Mouse (Mus musculus): ENCODE measurements around the gene Camsap3. TPM values are rescaled to one million over a fixed set of nuclear protein-coding genes. Genes with fewer than 3 reads are reported as not detected.

Gene Camsap3
- polyA plus RNA-seq, 1 experiment from 2014 or later, result 22.9 TPM

DNA sequence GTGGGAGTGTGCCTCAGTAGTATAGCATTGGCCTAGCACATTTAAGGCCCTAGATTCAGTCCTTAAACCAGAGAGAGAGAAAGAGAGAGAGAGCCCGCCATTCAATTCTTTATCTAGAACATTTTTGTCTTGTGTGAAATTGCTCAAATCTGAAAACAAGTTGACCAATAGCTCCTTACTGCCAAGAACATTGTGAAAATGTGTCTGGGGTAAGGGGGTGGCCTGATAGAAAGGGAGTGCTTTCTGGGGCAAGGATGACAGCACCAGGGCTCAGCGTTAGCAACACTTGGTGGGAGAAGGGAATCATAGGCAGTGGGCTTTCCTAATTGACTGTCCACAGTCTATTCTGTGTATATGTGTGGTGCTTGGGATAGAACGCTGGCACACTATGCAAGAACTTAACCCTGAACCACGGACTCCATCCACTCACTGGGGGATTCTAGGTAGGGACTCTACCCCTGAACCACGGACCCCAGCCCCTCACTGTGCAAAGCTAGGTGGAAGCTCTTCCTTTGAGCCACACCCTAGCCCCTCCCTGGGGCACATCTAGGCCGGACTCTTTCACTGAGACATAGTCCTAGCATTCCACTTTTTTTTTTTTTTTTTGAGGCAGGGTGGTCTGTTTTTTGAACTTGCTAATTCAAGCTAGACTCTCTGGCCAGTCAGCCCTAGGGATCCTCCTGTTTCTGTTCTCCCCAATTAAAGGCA lies 59.9 kb downstream of the Camsap3 start:
- no peak overlapping the region for H3K4me2 ChIP-seq (replicated peaks)
- WGBS, result 81% methylated on average over 6 of the region's 6 CpGs
- ATAC-seq (ENCODE audit: low FRiP score, low read depth), result no peak

DNA sequence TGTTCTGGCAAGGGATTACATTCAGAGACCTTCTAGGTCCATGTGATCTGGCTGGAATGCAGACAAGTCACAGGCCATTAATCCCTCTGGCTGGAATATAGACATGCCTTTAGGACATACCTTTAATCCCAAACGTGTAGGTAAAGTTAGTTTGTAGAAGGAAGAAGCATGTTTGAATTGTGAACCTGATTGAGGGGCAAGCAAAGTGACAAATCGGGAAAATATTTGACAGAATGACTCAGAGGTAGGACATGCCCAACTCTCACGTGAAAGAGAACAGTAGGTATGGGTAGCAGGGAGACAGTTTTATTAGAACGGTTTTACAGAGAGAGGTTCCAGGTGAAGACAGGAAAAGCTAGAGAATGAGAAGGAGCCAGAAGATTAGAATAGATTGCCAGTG lies 60.5 kb downstream of the Camsap3 start:
- Histone ChIP-seq H3K9ac (replicated peaks) (no peak overlapping the region), H3K27me3 (no peaks in the 10 kb centered on the region), H3K9me3 (no peaks in the 10 kb centered on the region), H3K27ac (replicated peaks) (no peak overlapping the region), H3K4me1 (no peaks in the 10 kb centered on the region), H3K4me3 (no peak overlapping the region), H3K36me3 (no peaks in the 10 kb centered on the region), H3K4me2 (replicated peaks) (no peak overlapping the region)
- no peak for ATAC-seq (ENCODE audit: low FRiP score, low read depth)
- WGBS, result 77% methylated on average over 4 of the region's 4 CpGs

More for the DNA sequence above, 59.9 kb downstream of the Camsap3 start:
- Histone ChIP-seq H3K4me3 (no peak overlapping the region), H3K9ac (replicated peaks) (no peak overlapping the region), H3K9me3 (no peaks in the 10 kb centered on the region), H3K27me3 (no peaks in the 10 kb centered on the region), H3K36me3 (no peaks in the 10 kb centered on the region), H3K4me1 (no peaks in the 10 kb centered on the region), H3K27ac (replicated peaks) (no peak overlapping the region)

DNA sequence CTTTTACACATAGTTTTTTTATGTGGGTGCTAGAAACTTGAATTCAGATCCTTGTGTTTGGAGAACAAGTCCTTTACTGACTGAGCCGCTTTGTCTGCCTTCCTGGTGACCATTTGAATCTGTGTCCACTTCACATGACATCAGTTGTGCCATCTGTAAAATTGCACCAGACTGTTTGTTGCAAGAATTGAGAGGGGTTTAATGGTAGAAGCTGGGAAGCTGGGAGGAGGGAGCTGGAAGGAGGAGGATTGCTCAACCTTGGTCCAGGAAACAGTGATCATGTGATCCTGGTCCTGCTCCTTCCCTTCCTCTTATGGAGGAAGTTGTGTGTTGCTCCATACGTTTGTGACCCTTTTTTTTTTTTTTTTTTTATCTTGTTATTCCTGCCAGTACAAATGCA lies 61.2 kb downstream of the Camsap3 start:
- H3K4me3 ChIP-seq, result no peak overlapping the region
- no peaks in the 10 kb centered on the region for H3K9me3 ChIP-seq
- H3K4me2 ChIP-seq (replicated peaks), result no peak overlapping the region
- WGBS, result 73% methylated on average over 2 of the region's 2 CpGs
- no peaks in the 10 kb centered on the region for H3K36me3 ChIP-seq
- H3K27me3 ChIP-seq, result no peaks in the 10 kb centered on the region
- no peak overlapping the region for H3K27ac ChIP-seq (replicated peaks)
- ATAC-seq (ENCODE audit: low FRiP score, low read depth), result no peak
- no peak overlapping the region for H3K9ac ChIP-seq (replicated peaks)
- H3K4me1 ChIP-seq, result no peaks in the 10 kb centered on the region

DNA sequence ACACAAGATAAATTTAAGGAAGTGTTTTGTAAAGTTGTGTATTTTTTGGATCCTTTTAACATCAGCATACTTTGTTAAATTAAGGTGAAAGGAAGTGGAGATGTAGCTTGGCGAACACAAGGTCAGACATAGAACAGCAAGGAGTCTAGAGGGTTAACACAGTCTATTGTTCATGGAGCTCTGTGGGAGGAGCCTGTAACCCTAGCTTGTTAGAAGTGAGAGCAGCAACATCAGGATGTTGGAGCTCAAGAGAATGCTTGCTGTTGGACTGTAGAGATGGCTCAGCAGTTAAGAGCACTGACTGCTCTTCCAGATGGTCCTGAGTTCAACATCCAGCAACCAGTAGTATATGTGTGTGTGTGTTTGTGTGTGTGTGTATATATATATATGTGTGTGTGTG lies 61.9 kb downstream of the Camsap3 start:
- no peak for ATAC-seq (ENCODE audit: low FRiP score, low read depth)
- Histone ChIP-seq H3K36me3 (no peaks in the 10 kb centered on the region), H3K4me1 (no peaks in the 10 kb centered on the region), H3K27me3 (no peaks in the 10 kb centered on the region), H3K9ac (replicated peaks) (no peak overlapping the region), H3K4me3 (no peak overlapping the region), H3K27ac (replicated peaks) (no peak overlapping the region), H3K9me3 (no peaks in the 10 kb centered on the region), H3K4me2 (replicated peaks) (no peak overlapping the region)
- 36% methylated on average over 1 of the region's 1 CpGs for WGBS

DNA sequence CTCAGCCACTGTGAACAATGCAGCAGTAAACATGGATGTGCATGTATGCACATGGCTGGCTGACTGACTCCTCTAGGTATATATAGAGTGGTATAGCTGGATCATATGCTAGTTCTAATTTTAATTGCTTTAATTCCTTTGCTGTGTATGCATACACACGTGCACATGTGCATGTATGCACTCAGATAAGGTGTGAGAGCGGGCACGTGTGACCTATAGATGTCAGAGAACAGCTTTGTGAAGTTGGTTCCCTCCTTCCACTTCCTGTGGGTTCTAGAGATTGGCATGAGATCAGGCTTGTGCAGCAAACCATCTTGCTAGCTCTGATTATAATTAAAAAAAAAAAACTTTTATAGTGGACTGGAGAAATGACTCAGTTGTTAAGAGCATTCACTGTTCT lies 65.8 kb downstream of the Camsap3 start:
- Histone ChIP-seq H3K36me3 (no peaks in the 10 kb centered on the region), H3K4me1 (peaks cover 8% of the 10 kb centered on the region), H3K27me3 (no peaks in the 10 kb centered on the region), H3K4me3 (no peak overlapping the region), H3K27ac (replicated peaks) (no peak overlapping the region), H3K9me3 (no peaks in the 10 kb centered on the region), H3K9ac (replicated peaks) (no peak overlapping the region), H3K4me2 (replicated peaks) (no peak overlapping the region)
- 68% methylated on average over 3 of the region's 3 CpGs for WGBS
- no peak for ATAC-seq (ENCODE audit: low FRiP score, low read depth)

DNA sequence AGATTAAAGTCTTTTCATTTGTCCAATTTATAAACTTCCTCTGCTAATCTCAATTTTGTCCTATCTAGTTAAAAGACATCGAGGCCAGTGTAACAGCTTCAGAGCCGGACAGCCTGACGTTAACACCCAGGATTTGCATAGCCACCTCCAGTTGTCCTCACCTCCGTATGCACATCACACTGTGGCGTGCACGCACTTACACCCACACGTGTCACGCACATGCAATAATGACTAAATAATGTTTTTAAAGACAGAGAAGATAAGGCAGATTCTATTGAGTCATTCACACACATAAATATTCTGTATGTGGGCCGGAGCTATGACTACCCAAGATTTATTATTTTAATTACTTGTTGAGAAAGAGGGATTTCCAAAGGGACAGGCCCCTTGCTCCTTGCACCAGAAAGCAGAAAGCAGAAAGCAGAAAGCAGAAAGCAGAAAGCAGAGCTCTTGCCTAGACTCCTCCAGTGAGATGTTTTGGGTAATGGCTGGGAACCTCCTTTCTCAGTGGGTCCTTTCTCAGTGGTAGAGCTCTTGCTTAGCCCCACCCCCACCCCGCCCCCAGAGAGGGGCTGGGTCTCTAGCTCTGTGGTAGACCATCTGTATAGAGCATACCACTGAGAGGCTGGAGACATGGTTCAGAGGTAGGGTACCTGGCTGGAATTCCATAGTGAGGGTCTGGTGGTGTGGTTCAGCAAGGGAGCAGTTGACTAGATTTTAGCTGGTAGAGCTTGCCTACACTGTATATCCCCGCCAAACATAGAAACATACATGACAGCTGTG lies 67.8 kb downstream of the Camsap3 start:
- no peaks in the 10 kb centered on the region for H3K27me3 ChIP-seq
- no peak overlapping the region for H3K9ac ChIP-seq (replicated peaks)
- no peaks in the 10 kb centered on the region for H3K36me3 ChIP-seq
- 77% methylated on average over 11 of the region's 11 CpGs for WGBS
- no peak overlapping the region for H3K4me2 ChIP-seq (replicated peaks)
- H3K27ac ChIP-seq (replicated peaks), result no peak overlapping the region
- no peak for ATAC-seq (ENCODE audit: low FRiP score, low read depth)
- no peak overlapping the region for H3K4me3 ChIP-seq
- H3K4me1 ChIP-seq, result peaks cover 8% of the 10 kb centered on the region
- no peaks in the 10 kb centered on the region for H3K9me3 ChIP-seq

DNA sequence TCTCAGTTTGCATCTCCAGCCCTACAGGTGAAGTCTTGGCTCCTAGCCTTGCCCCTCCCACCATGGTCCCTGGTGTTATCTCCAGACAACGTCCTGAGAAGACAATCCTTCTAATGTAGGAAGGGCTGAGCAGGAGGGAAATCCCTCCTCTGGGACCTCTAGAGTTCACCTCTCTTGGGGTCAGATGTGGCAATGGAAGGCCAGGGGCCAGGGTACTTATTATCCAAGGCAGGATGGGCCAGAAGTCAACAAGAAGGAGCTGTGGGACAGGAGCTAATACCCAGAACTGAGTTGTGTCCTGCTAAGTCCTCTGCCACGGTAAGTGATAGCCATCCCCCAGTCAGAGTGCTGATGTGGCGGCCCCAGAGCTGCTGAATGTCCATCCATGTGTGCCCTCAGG lies 68.4 kb downstream of the Camsap3 start, which contains the start of gene Retn:
Gene Retn (plus strand): TSS at position 245 of the 400 bp plus-strand sequence.
- H3K9me3 ChIP-seq, result no peaks in the 10 kb centered on the region
- H3K36me3 ChIP-seq, result no peaks in the 10 kb centered on the region
- no peak for ATAC-seq (ENCODE audit: low FRiP score, low read depth)
- H3K4me1 ChIP-seq, result peaks cover 8% of the 10 kb centered on the region
- no peaks in the 10 kb centered on the region for H3K27me3 ChIP-seq
- no peak within 1 kb of the TSS for H3K4me2 ChIP-seq (replicated peaks)
- 69% methylated on average over 3 of the region's 3 CpGs for WGBS
- H3K9ac ChIP-seq (replicated peaks), result no peak within 1 kb of the TSS
- no peak within 1 kb of the TSS for H3K27ac ChIP-seq (replicated peaks)
- H3K4me3 ChIP-seq, result no peak within 1 kb of the TSS

DNA sequence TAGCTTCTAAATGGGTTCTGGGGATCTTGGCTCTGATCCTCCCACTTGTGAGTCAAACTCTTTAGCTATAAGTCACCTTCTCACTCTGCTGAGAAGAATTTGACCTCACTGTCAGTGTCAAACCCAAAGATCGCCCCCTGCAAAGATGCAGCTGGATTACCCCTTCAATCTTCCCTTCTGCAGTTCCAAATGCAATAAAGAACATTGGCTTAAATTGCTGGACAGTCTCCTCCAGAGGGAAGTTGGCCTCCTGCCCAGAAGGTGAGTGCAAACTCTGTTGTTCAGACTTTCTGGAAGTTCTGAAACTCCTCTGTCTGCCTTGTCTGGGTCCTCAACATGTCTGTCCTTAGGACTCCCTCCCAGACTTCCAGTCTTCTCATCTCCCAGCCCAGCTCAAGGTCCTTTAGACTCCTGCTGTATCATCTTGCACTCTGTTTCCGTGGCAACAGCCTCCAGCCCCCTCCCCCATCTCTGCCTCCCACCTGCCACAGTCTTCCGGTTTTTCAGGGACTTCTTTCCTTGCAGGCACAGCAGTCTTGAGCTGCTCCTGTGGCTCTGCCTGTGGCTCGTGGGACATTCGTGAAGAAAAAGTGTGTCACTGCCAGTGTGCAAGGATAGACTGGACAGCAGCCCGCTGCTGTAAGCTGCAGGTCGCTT lies 69.8 kb downstream of the Camsap3 start:
- peak overlapping the region; percentile 18 for H3K4me3 ChIP-seq
- H3K27ac ChIP-seq (replicated peaks), result no peak overlapping the region
- 21% methylated on average over 7 of the region's 7 CpGs for WGBS
- peak; percentile 72 for ATAC-seq (ENCODE audit: low FRiP score, low read depth)
- H3K9me3 ChIP-seq, result no peaks in the 10 kb centered on the region
- peak overlapping the region; percentile 41 for H3K9ac ChIP-seq (replicated peaks)
- H3K4me2 ChIP-seq (replicated peaks), result peak overlapping the region; percentile 42
- H3K27me3 ChIP-seq, result no peaks in the 10 kb centered on the region
- no peaks in the 10 kb centered on the region for H3K36me3 ChIP-seq
- H3K4me1 ChIP-seq, result peaks cover 8% of the 10 kb centered on the region

Other genes starting within 250 kb of the Camsap3 start
- not detected in 2 replicates for gene A430078G23Rik, start 233.9 kb upstream of the Camsap3 start, polyA plus RNA-seq (2016; fragmentation: Nextera tagmentation; extraction: Ambion mirVana)
- gene Arhgef18, start 194.3 kb upstream of the Camsap3 start, polyA plus RNA-seq (2016; fragmentation: Nextera tagmentation; extraction: Ambion mirVana), result 14.0 and 15.3 TPM in 2 replicates
- 3.3 and 3.4 TPM in 2 replicates for gene Pex11g, start 119.6 kb upstream of the Camsap3 start, polyA plus RNA-seq (2016; fragmentation: Nextera tagmentation; extraction: Ambion mirVana)
- 0.19 and 0.25 TPM in 2 replicates for gene Tex45, start 116.4 kb upstream of the Camsap3 start, polyA plus RNA-seq (2016; fragmentation: Nextera tagmentation; extraction: Ambion mirVana)
- 82.8 and 89.5 TPM in 2 replicates for gene Zfp358, start 94.2 kb upstream of the Camsap3 start, polyA plus RNA-seq (2016; fragmentation: Nextera tagmentation; extraction: Ambion mirVana)
- 74.9 and 79.3 TPM in 2 replicates for gene Mcoln1, start 86.8 kb upstream of the Camsap3 start, polyA plus RNA-seq (2016; fragmentation: Nextera tagmentation; extraction: Ambion mirVana)
- 30.5 and 35.0 TPM in 2 replicates for gene Pnpla6, start 71.9 kb upstream of the Camsap3 start, polyA plus RNA-seq (2016; fragmentation: Nextera tagmentation; extraction: Ambion mirVana)
- gene C330021F23Rik, start 19.3 kb upstream of the Camsap3 start, polyA plus RNA-seq (2016; fragmentation: Nextera tagmentation; extraction: Ambion mirVana), result 2.8 and 3.2 TPM in 2 replicates
- 62.8 and 65.2 TPM in 2 replicates for gene Xab2, start 34.0 kb downstream of the Camsap3 start, polyA plus RNA-seq (2016; fragmentation: Nextera tagmentation; extraction: Ambion mirVana)
- gene Pet100, start 34.3 kb downstream of the Camsap3 start, polyA plus RNA-seq (2016; fragmentation: Nextera tagmentation; extraction: Ambion mirVana), result 109 and 124 TPM in 2 replicates
- 0.14 TPM in 1 of 2 replicates, not detected in the other for gene Pcp2, start 38.3 kb downstream of the Camsap3 start, polyA plus RNA-seq (2016; fragmentation: Nextera tagmentation; extraction: Ambion mirVana)
- gene Stxbp2, start 43.7 kb downstream of the Camsap3 start, polyA plus RNA-seq (2016; fragmentation: Nextera tagmentation; extraction: Ambion mirVana), result 19.5 and 19.8 TPM in 2 replicates
- gene Retn, start 68.5 kb downstream of the Camsap3 start, polyA plus RNA-seq (2016; fragmentation: Nextera tagmentation; extraction: Ambion mirVana), result 0.54 TPM in 1 of 2 replicates, not detected in the other
- gene Mcemp1, start 78.5 kb downstream of the Camsap3 start, polyA plus RNA-seq (2016; fragmentation: Nextera tagmentation; extraction: Ambion mirVana), result not detected in 2 replicates
- gene Fcor, start 85.1 kb downstream of the Camsap3 start, polyA plus RNA-seq (2016; fragmentation: Nextera tagmentation; extraction: Ambion mirVana), result 7.0 and 7.9 TPM in 2 replicates
- gene Trappc5, start 89.0 kb downstream of the Camsap3 start, polyA plus RNA-seq (2016; fragmentation: Nextera tagmentation; extraction: Ambion mirVana), result 46.6 and 49.0 TPM in 2 replicates
- 0.40 and 0.42 TPM in 2 replicates for gene Fcer2a, start 106.9 kb downstream of the Camsap3 start, polyA plus RNA-seq (2016; fragmentation: Nextera tagmentation; extraction: Ambion mirVana)
- gene Clec4g, start 133.4 kb downstream of the Camsap3 start, polyA plus RNA-seq (2016; fragmentation: Nextera tagmentation; extraction: Ambion mirVana), result not detected in 2 replicates
- gene Cd209a, start 161.7 kb downstream of the Camsap3 start, polyA plus RNA-seq (2016; fragmentation: Nextera tagmentation; extraction: Ambion mirVana), result 0.20 TPM in 1 of 2 replicates, not detected in the other